Comparison of ENCODE assay signal across 8 mouse cellular contexts in genomic region chr1:165460360-165460800, GRCm38 (mm10). TPM values are rescaled to one million over a fixed set of nuclear protein-coding genes. Genes with fewer than 3 reads are reported as not detected.
DNase-seq lines count a peak whose midpoint lies in the region; ATAC-seq and TF ChIP-seq lines count a peak whose summit lies in the region.

TSS of gene Dcaf6 (minus strand) at chr1:165460475.
TSS of gene Mpc2 (plus strand) at chr1:165460637.

- H3K4me1 ChIP-seq in heart, embryonic 12.5 days (replicated peaks), result peaks cover 4% of the 10 kb centered on the region
- H3K4me1 ChIP-seq in kidney, postnatal 0 days (replicated peaks; ENCODE audit: insufficient read depth, low read length), result no peaks in the 10 kb centered on the region
- peaks cover 5% of the 10 kb centered on the region; the same call in 1 of the 2 replicates for H3K4me1 ChIP-seq in liver, embryonic 11.5 days (replicated peaks; ENCODE audit: control insufficient read depth, insufficient read depth, low read length)
- 0 out of 2 replicates have a peak, but pooled peaks cover 3% of the 10 kb centered on the region for H3K4me1 ChIP-seq in stomach, embryonic 14.5 days (ENCODE audit: control insufficient read depth, insufficient read depth, low read length)

- no peaks in the 10 kb centered on the region for H3K9me3 ChIP-seq in heart, embryonic 12.5 days (replicated peaks)
- H3K9me3 ChIP-seq in kidney, postnatal 0 days (replicated peaks; ENCODE audit: low read length), result no peaks in the 10 kb centered on the region
- H3K9me3 ChIP-seq in liver, embryonic 11.5 days (ENCODE audit: control insufficient read depth, low read length), result no peaks in the 10 kb centered on the region
- H3K9me3 ChIP-seq in stomach, embryonic 14.5 days (ENCODE audit: control insufficient read depth, low read depth, low read length), result no peaks in the 10 kb centered on the region

- WGBS in heart, embryonic 12.5 days, result under 1% methylated on average over 37 of the region's 37 CpGs
- under 1% methylated on average over 28 of the region's 37 CpGs for WGBS in kidney, postnatal 0 days
- WGBS in liver, embryonic 11.5 days, result under 1% methylated on average over 34 of the region's 37 CpGs
- under 1% methylated on average over 37 of the region's 37 CpGs for WGBS in stomach, embryonic 14.5 days

- peak within 1 kb of the TSS; percentile 87 for H3K4me2 ChIP-seq in heart, embryonic 12.5 days
- peak within 1 kb of the TSS; percentile 80 for H3K4me2 ChIP-seq in kidney, postnatal 0 days (ENCODE audit: low read length)
- peak within 1 kb of the TSS; percentile 89 for H3K4me2 ChIP-seq in liver, embryonic 11.5 days
- peak within 1 kb of the TSS; percentile 83 for H3K4me2 ChIP-seq in stomach, embryonic 14.5 days (replicated peaks; ENCODE audit: low read depth, low read length)

- ATAC-seq in erythroid progenitor cell, adult 5-6 weeks (replicated peaks; ENCODE audit: low FRiP score, poor library complexity, severe bottlenecking), result peak; percentile 81
- ATAC-seq in heart, embryonic 12.5 days (ENCODE audit: insufficient number of reproducible peaks, low FRiP score), result peak; percentile 92
- peak; percentile 93 for ATAC-seq in kidney, postnatal 0 days (replicated peaks; ENCODE audit: low FRiP score, low read depth)
- ATAC-seq in liver, embryonic 11.5 days (replicated peaks; ENCODE audit: low FRiP score), result peak; percentile 86
- ATAC-seq in stomach, embryonic 14.5 days (ENCODE audit: insufficient number of reproducible peaks, insufficient read depth, low FRiP score, low read depth), result peak; percentile 91

- no peaks in the 10 kb centered on the region for H3K27me3 ChIP-seq in heart, embryonic 12.5 days (replicated peaks)
- no peaks in the 10 kb centered on the region for H3K27me3 ChIP-seq in kidney, postnatal 0 days (ENCODE audit: insufficient read depth, low read length)
- H3K27me3 ChIP-seq in liver, embryonic 11.5 days (replicated peaks; ENCODE audit: control insufficient read depth, insufficient read depth, low read length), result no peaks in the 10 kb centered on the region
- no peaks in the 10 kb centered on the region for H3K27me3 ChIP-seq in stomach, embryonic 14.5 days (ENCODE audit: control insufficient read depth, insufficient read depth, low read length)

- no peaks in the 10 kb centered on the region for H3K36me3 ChIP-seq in heart, embryonic 12.5 days
- no peaks in the 10 kb centered on the region for H3K36me3 ChIP-seq in kidney, postnatal 0 days (ENCODE audit: insufficient read depth, low read length)
- H3K36me3 ChIP-seq in liver, embryonic 11.5 days (ENCODE audit: control insufficient read depth, insufficient read depth, low read length), result no peaks in the 10 kb centered on the region
- H3K36me3 ChIP-seq in stomach, embryonic 14.5 days (ENCODE audit: control insufficient read depth, insufficient read depth, low read length), result no peaks in the 10 kb centered on the region

- H3K9ac ChIP-seq in heart, embryonic 12.5 days, result peak within 1 kb of the TSS; percentile 90
- H3K9ac ChIP-seq in kidney, postnatal 0 days (ENCODE audit: low read depth, low read length), result peak within 1 kb of the TSS; percentile 92
- peak within 1 kb of the TSS; percentile 94 for H3K9ac ChIP-seq in liver, embryonic 11.5 days (ENCODE audit: low read depth, low read length)
- H3K9ac ChIP-seq in stomach, embryonic 14.5 days (replicated peaks; ENCODE audit: low read depth, low read length), result peak within 1 kb of the TSS; percentile 73

- peak within 1 kb of the TSS; percentile 96 for H3K27ac ChIP-seq in heart, embryonic 12.5 days (ENCODE audit: poor library complexity, severe bottlenecking)
- peak within 1 kb of the TSS; percentile 99 for H3K27ac ChIP-seq in kidney, postnatal 0 days
- peak within 1 kb of the TSS; percentile 94 for H3K27ac ChIP-seq in liver, embryonic 11.5 days (ENCODE audit: low read depth, low read length)
- H3K27ac ChIP-seq in stomach, embryonic 14.5 days (ENCODE audit: low read length), result peak within 1 kb of the TSS; percentile 96

- peak; percentile 99 for DNase-seq in CD4-positive helper T cell, adult 2 months (ENCODE audit: low read depth, low spot score)
- DNase-seq in brain, embryonic 18.5 days (ENCODE audit: low read depth, low spot score), result peak; percentile 98
- DNase-seq in kidney, postnatal 0 days (ENCODE audit: low spot score), result peak; percentile 98
- DNase-seq in liver, embryonic 11.5 days (ENCODE audit: low spot score), result peak; percentile 100
- DNase-seq in naive thymus-derived CD4-positive, alpha-beta T cell, adult 2 months (ENCODE audit: low read depth), result peak; percentile 100

- peak within 1 kb of the TSS; percentile 80 for H3K4me3 ChIP-seq in heart, embryonic 12.5 days
- peak within 1 kb of the TSS; percentile 99 for H3K4me3 ChIP-seq in kidney, postnatal 0 days (replicated peaks; ENCODE audit: low read depth, low read length)
- H3K4me3 ChIP-seq in liver, embryonic 11.5 days (ENCODE audit: low read depth, low read length), result peak within 1 kb of the TSS; percentile 88
- peak within 1 kb of the TSS; percentile 96 for H3K4me3 ChIP-seq in stomach, embryonic 14.5 days (ENCODE audit: low read depth, low read length)

- peak; percentile 59 for TF ChIP-seq CTCF in kidney, postnatal 0 days (IDR thresholded peaks at IDR 0.05; ENCODE audit: low read depth)

RNA-seq across cellular contexts. Expression of gene Dcaf6, which starts in this region (rescaled TPM):
- total RNA-seq in erythroid progenitor cell, adult 5-6 weeks (2015; ENCODE audit: low replicate concordance), result 121 and 144 TPM in 2 replicates
- 172 and 178 TPM in 2 replicates for total RNA-seq in erythroid progenitor cell, adult 5-6 weeks (2017; ENCODE audit: low replicate concordance)
- polyA plus RNA-seq in heart, embryonic 12.5 days (2016; fragmentation: Nextera tagmentation; extraction: Ambion mirVana), result 17.9 and 18.7 TPM in 2 replicates
- polyA plus RNA-seq in kidney, postnatal 0 days (2015; fragmentation: Nextera tagmentation; extraction: Ambion mirVana), result 20.6 and 22.7 TPM in 2 replicates
- polyA plus RNA-seq in liver, embryonic 11.5 days (2014; fragmentation: Nextera tagmentation; extraction: Ambion mirVana), result 15.9 and 18.0 TPM in 2 replicates
- 24.5 and 26.1 TPM in 2 replicates for polyA plus RNA-seq in stomach, embryonic 14.5 days (2014; fragmentation: Nextera tagmentation; extraction: Ambion mirVana)

RNA-seq across cellular contexts. Expression of gene Mpc2, which starts in this region (rescaled TPM):
- total RNA-seq in erythroid progenitor cell, adult 5-6 weeks (2015; ENCODE audit: low replicate concordance), result 91.2 and 119 TPM in 2 replicates
- total RNA-seq in erythroid progenitor cell, adult 5-6 weeks (2017; ENCODE audit: low replicate concordance), result 141 and 142 TPM in 2 replicates
- polyA plus RNA-seq in heart, embryonic 12.5 days (2016; fragmentation: Nextera tagmentation; extraction: Ambion mirVana), result 226 TPM in 2 replicates
- polyA plus RNA-seq in kidney, postnatal 0 days (2015; fragmentation: Nextera tagmentation; extraction: Ambion mirVana), result 750 and 780 TPM in 2 replicates
- polyA plus RNA-seq in liver, embryonic 11.5 days (2014; fragmentation: Nextera tagmentation; extraction: Ambion mirVana), result 187 and 198 TPM in 2 replicates
- polyA plus RNA-seq in stomach, embryonic 14.5 days (2014; fragmentation: Nextera tagmentation; extraction: Ambion mirVana), result 154 and 161 TPM in 2 replicates

Comparison
In these comparisons a context has a peak if more than half of its experiments do, and no peak if none do; other contexts are left out.
1. Peak in every context shown above with its lines: DNase-seq, ATAC-seq, H3K4me3 ChIP-seq and H3K27ac ChIP-seq.